Mouse (Mus musculus): ENCODE results near the gene Ctxn1. TPM values are rescaled to one million over a fixed set of nuclear protein-coding genes. Genes with fewer than 3 reads are reported as not detected.

Gene Ctxn1
- polyA plus RNA-seq, 1 experiment: 18.5 TPM

- Histone ChIP-seq H3K4me3 (ENCODE audit: low read depth, low read length) (no peak overlapping the region), H3K36me3 (ENCODE audit: control insufficient read depth, insufficient read depth, low read length) (peaks cover 60% of the 10 kb centered on the region), H3K4me1 (ENCODE audit: control insufficient read depth, insufficient read depth, insufficient read length, low read length) (no peaks in the 10 kb centered on the region), H3K27me3 (ENCODE audit: control insufficient read depth, insufficient read depth, low read length) (no peaks in the 10 kb centered on the region), H3K27ac (ENCODE audit: insufficient read depth, low read depth, low read length) (no peak overlapping the region)
- WGBS: 86% methylated on average over 6 of the region's 6 CpGs
- no peak for TF ChIP-seq CTCF (IDR thresholded peaks at IDR 0.05; ENCODE audit: extremely low read depth, insufficient read length, insufficient replicate concordance, low read depth, low read length)
- TF ChIP-seq POLR2A (IDR thresholded peaks at IDR 0.05; ENCODE audit: low read depth, low read length): no peak
Observed at GRCm38 (mm10) chr8:4269609-4270008, 10.5 kb upstream of the Ctxn1 start.

- peaks cover 64% of the 10 kb centered on the region for H3K36me3 ChIP-seq (ENCODE audit: control insufficient read depth, insufficient read depth, low read length)
- 81% methylated on average over 15 of the region's 15 CpGs for WGBS
Observed at GRCm38 (mm10) chr8:4267627-4268026, 8.6 kb upstream of the Ctxn1 start.

GRCm38 (mm10) chr8:4265160-4265914, 6.3 kb upstream of the Ctxn1 start:
- 92% methylated on average over 15 of the region's 15 CpGs for WGBS
- Histone ChIP-seq H3K4me3 (ENCODE audit: low read depth, low read length) (no peak overlapping the region), H3K36me3 (ENCODE audit: control insufficient read depth, insufficient read depth, low read length) (peaks cover 67% of the 10 kb centered on the region)

More at GRCm38 (mm10) chr8:4267627-4268026, 8.6 kb upstream of the Ctxn1 start:
- no peak overlapping the region for H3K27ac ChIP-seq (ENCODE audit: insufficient read depth, low read depth, low read length)
- H3K4me1 ChIP-seq (ENCODE audit: control insufficient read depth, insufficient read depth, insufficient read length, low read length): no peaks in the 10 kb centered on the region
- TF ChIP-seq CTCF (IDR thresholded peaks at IDR 0.05; ENCODE audit: extremely low read depth, insufficient read length, insufficient replicate concordance, low read depth, low read length): 0 out of 2 replicates have a peak, but pooled peaks have one; percentile 30
- no peak for TF ChIP-seq POLR2A (IDR thresholded peaks at IDR 0.05; ENCODE audit: low read depth, low read length)
- H3K27me3 ChIP-seq (ENCODE audit: control insufficient read depth, insufficient read depth, low read length): no peaks in the 10 kb centered on the region
- no peak overlapping the region for H3K4me3 ChIP-seq (ENCODE audit: low read depth, low read length)

GRCm38 (mm10) chr8:4263105-4263791, 4.2 kb upstream of the Ctxn1 start:
- no peak overlapping the region for H3K4me3 ChIP-seq (ENCODE audit: low read depth, low read length)
- no peaks in the 10 kb centered on the region for H3K27me3 ChIP-seq (ENCODE audit: control insufficient read depth, insufficient read depth, low read length)
- WGBS: 79% methylated on average over 8 of the region's 8 CpGs
- peaks cover 12% of the 10 kb centered on the region for H3K4me1 ChIP-seq (ENCODE audit: control insufficient read depth, insufficient read depth, insufficient read length, low read length)
- TF ChIP-seq CTCF (IDR thresholded peaks at IDR 0.05; ENCODE audit: extremely low read depth, insufficient read length, insufficient replicate concordance, low read depth, low read length) (no peak), POLR2A (IDR thresholded peaks at IDR 0.05; ENCODE audit: low read depth, low read length) (no peak)
- no peak overlapping the region for H3K27ac ChIP-seq (ENCODE audit: insufficient read depth, low read depth, low read length)
- peaks cover 61% of the 10 kb centered on the region for H3K36me3 ChIP-seq (ENCODE audit: control insufficient read depth, insufficient read depth, low read length)

More at GRCm38 (mm10) chr8:4265160-4265914, 6.3 kb upstream of the Ctxn1 start:
- Histone ChIP-seq H3K27me3 (ENCODE audit: control insufficient read depth, insufficient read depth, low read length) (no peaks in the 10 kb centered on the region), H3K4me1 (ENCODE audit: control insufficient read depth, insufficient read depth, insufficient read length, low read length) (no peaks in the 10 kb centered on the region), H3K27ac (ENCODE audit: insufficient read depth, low read depth, low read length) (no peak overlapping the region)
- no peak for TF ChIP-seq CTCF (IDR thresholded peaks at IDR 0.05; ENCODE audit: extremely low read depth, insufficient read length, insufficient replicate concordance, low read depth, low read length)
- TF ChIP-seq POLR2A (IDR thresholded peaks at IDR 0.05; ENCODE audit: low read depth, low read length): no peak

GRCm38 (mm10) chr8:4259805-4260170, 714 bp upstream of the Ctxn1 start:
- TF ChIP-seq CTCF (IDR thresholded peaks at IDR 0.05; ENCODE audit: extremely low read depth, insufficient read length, insufficient replicate concordance, low read depth, low read length) (no peak), POLR2A (IDR thresholded peaks at IDR 0.05; ENCODE audit: low read depth, low read length) (no peak)
- Histone ChIP-seq H3K36me3 (ENCODE audit: control insufficient read depth, insufficient read depth, low read length) (peaks cover 34% of the 10 kb centered on the region), H3K27ac (ENCODE audit: insufficient read depth, low read depth, low read length) (no peak overlapping the region), H3K4me1 (ENCODE audit: control insufficient read depth, insufficient read depth, insufficient read length, low read length) (peaks cover 14% of the 10 kb centered on the region), H3K27me3 (ENCODE audit: control insufficient read depth, insufficient read depth, low read length) (no peaks in the 10 kb centered on the region), H3K4me3 (ENCODE audit: low read depth, low read length) (no peak overlapping the region)
- WGBS: 90% methylated on average over 4 of the region's 4 CpGs

GRCm38 (mm10) chr8:4258678-4259077, 396 bp downstream of the Ctxn1 start:
- Histone ChIP-seq H3K36me3 (ENCODE audit: control insufficient read depth, insufficient read depth, low read length) (peaks cover 28% of the 10 kb centered on the region), H3K4me3 (ENCODE audit: low read depth, low read length) (peak overlapping the region; percentile 61), H3K27ac (ENCODE audit: insufficient read depth, low read depth, low read length) (no peak overlapping the region), H3K4me1 (ENCODE audit: control insufficient read depth, insufficient read depth, insufficient read length, low read length) (peaks cover 18% of the 10 kb centered on the region), H3K27me3 (ENCODE audit: control insufficient read depth, insufficient read depth, low read length) (no peaks in the 10 kb centered on the region)
- under 1% methylated on average over 32 of the region's 32 CpGs for WGBS
- TF ChIP-seq CTCF (IDR thresholded peaks at IDR 0.05; ENCODE audit: extremely low read depth, insufficient read length, insufficient replicate concordance, low read depth, low read length): no peak
- no peak for TF ChIP-seq POLR2A (IDR thresholded peaks at IDR 0.05; ENCODE audit: low read depth, low read length)

GRCm38 (mm10) chr8:4258233-4258632, 841 bp downstream of the Ctxn1 start:
- Histone ChIP-seq H3K36me3 (ENCODE audit: control insufficient read depth, insufficient read depth, low read length) (peaks cover 26% of the 10 kb centered on the region), H3K4me1 (ENCODE audit: control insufficient read depth, insufficient read depth, insufficient read length, low read length) (peaks cover 21% of the 10 kb centered on the region), H3K27ac (ENCODE audit: insufficient read depth, low read depth, low read length) (no peak overlapping the region), H3K27me3 (ENCODE audit: control insufficient read depth, insufficient read depth, low read length) (no peaks in the 10 kb centered on the region), H3K4me3 (ENCODE audit: low read depth, low read length) (peak overlapping the region; percentile 61)
- no peak for TF ChIP-seq POLR2A (IDR thresholded peaks at IDR 0.05; ENCODE audit: low read depth, low read length)
- peak; percentile 66; the same call in 1 of the 2 replicates for TF ChIP-seq CTCF (IDR thresholded peaks at IDR 0.05; ENCODE audit: extremely low read depth, insufficient read length, insufficient replicate concordance, low read depth, low read length)
- WGBS: 4% methylated on average over 35 of the region's 35 CpGs

Data from small intestine, adult 2 months (tissue).